Mouse (Mus musculus) CD4-positive, CD25-positive, alpha-beta regulatory T cell, adult 4 months (primary cell): Measurements from ENCODE around the gene Cdk1. TPM values are rescaled to one million over a fixed set of nuclear protein-coding genes. Genes with fewer than 3 reads are reported as not detected.

Experiments used
- ATAC-seq: one replicate; pipeline ENCODE4 v1.8.0; 2017
- polyA plus RNA-seq, 2 experiments: library from polyadenylated mRNA; unstranded; fragments of 100-300 nt; shearing (Covaris generic); gene quantifications; one replicate each; pipeline ENCODE4 v1.2.1; 2017

Cdk1 gene
- polyA plus RNA-seq, 2 experiments from 2014 or later, result 17.5 to 18.6 TPM

GRCm38 (mm10) chr10:69342328-69342727, 10.4 kb downstream of the Cdk1 start:
- ATAC-seq, result no peak

GRCm38 (mm10) chr10:69341570-69342227, 11.0 kb downstream of the Cdk1 start:
- no peak for ATAC-seq

- no peak for ATAC-seq
These were observed 12.7 kb downstream of the Cdk1 start for GRCm38 (mm10) chr10:69340001-69340400.

GRCm38 (mm10) chr10:69336219-69336618, 16.5 kb downstream of the Cdk1 start:
- no peak for ATAC-seq

- ATAC-seq, result no peak
These were observed 17.1 kb downstream of the Cdk1 start for GRCm38 (mm10) chr10:69335611-69336010.

- ATAC-seq, result no peak
These were observed 17.6 kb downstream of the Cdk1 start for GRCm38 (mm10) chr10:69335195-69335536.

- no peak for ATAC-seq
These were observed 18.2 kb downstream of the Cdk1 start for GRCm38 (mm10) chr10:69334271-69335194.

- ATAC-seq, result no peak
These were observed 19.5 kb downstream of the Cdk1 start for GRCm38 (mm10) chr10:69333212-69333611.

GRCm38 (mm10) chr10:69331231-69331630, 21.5 kb downstream of the Cdk1 start:
- no peak for ATAC-seq

GRCm38 (mm10) chr10:69328656-69329046, 24.1 kb downstream of the Cdk1 start:
- ATAC-seq, result no peak

GRCm38 (mm10) chr10:69328029-69328655, 24.6 kb downstream of the Cdk1 start:
- ATAC-seq, result no peak

GRCm38 (mm10) chr10:69327362-69327761, 25.4 kb downstream of the Cdk1 start:
- no peak for ATAC-seq

- ATAC-seq, result no peak
These were observed 26.3 kb downstream of the Cdk1 start for GRCm38 (mm10) chr10:69326433-69326832.

GRCm38 (mm10) chr10:69324816-69325215, 27.9 kb downstream of the Cdk1 start:
- no peak for ATAC-seq

- ATAC-seq, result no peak
These were observed 28.8 kb downstream of the Cdk1 start for GRCm38 (mm10) chr10:69323986-69324385.

- peak; percentile 33 for ATAC-seq
These were observed 31.2 kb downstream of the Cdk1 start for GRCm38 (mm10) chr10:69321519-69322035.

- peak; percentile 93 for ATAC-seq
These were observed 31.8 kb downstream of the Cdk1 start for GRCm38 (mm10) chr10:69320667-69321518.

GRCm38 (mm10) chr10:69318514-69318913, 34.2 kb downstream of the Cdk1 start:
- no peak for ATAC-seq

GRCm38 (mm10) chr10:69313944-69314343, 38.8 kb downstream of the Cdk1 start:
- ATAC-seq, result no peak

- no peak for ATAC-seq
These were observed 40.9 kb downstream of the Cdk1 start for GRCm38 (mm10) chr10:69311867-69312266.

GRCm38 (mm10) chr10:69309109-69309508, 43.6 kb downstream of the Cdk1 start:
- ATAC-seq, result no peak

GRCm38 (mm10) chr10:69307067-69307466, 45.7 kb downstream of the Cdk1 start:
- no peak for ATAC-seq
